Mouse (Mus musculus): Measurements from ENCODE around the gene Foxd3. TPM values are rescaled to one million over a fixed set of nuclear protein-coding genes. Genes with fewer than 3 reads are reported as not detected.
"Not testable (repeated sequence)": the region's sequence is repeated elsewhere in the genome, so short reads cannot be mapped to it uniquely, and the experiment has no call there.

Foxd3 gene
- polyA plus RNA-seq, 1 experiment from 2014 or later = 0.05 TPM

GRCm38 (mm10) chr4:99636711-99637110, 19.4 kb upstream of the Foxd3 start:
- no peak for TF ChIP-seq CTCF (IDR thresholded peaks at IDR 0.05; ENCODE audit: low read depth)
- Histone ChIP-seq H3K36me3 (ENCODE audit: insufficient read depth, low read length) (no peaks in the 10 kb centered on the region), H3K4me3 (replicated peaks; ENCODE audit: low read depth, low read length) (no peak overlapping the region), H3K27ac (no peak overlapping the region), H3K4me1 (replicated peaks; ENCODE audit: insufficient read depth, low read length) (no peaks in the 10 kb centered on the region), H3K9ac (ENCODE audit: low read depth, low read length) (no peak overlapping the region), H3K9me3 (replicated peaks; ENCODE audit: low read length) (no peaks in the 10 kb centered on the region), H3K27me3 (ENCODE audit: insufficient read depth, low read length) (no peaks in the 10 kb centered on the region), H3K4me2 (ENCODE audit: low read length) (no peak overlapping the region)
- WGBS = 68% methylated on average over 4 of the region's 4 CpGs
- ATAC-seq (replicated peaks; ENCODE audit: low FRiP score, low read depth) (no peak), DNase-seq (ENCODE audit: low spot score) (no peak)

- not testable (repeated sequence) for H3K4me1 ChIP-seq (replicated peaks; ENCODE audit: insufficient read depth, low read length); ATAC-seq (replicated peaks; ENCODE audit: low FRiP score, low read depth); H3K9me3 ChIP-seq (replicated peaks; ENCODE audit: low read length); H3K4me2 ChIP-seq (ENCODE audit: low read length); H3K36me3 ChIP-seq (ENCODE audit: insufficient read depth, low read length); H3K27ac ChIP-seq; H3K9ac ChIP-seq (ENCODE audit: low read depth, low read length); H3K27me3 ChIP-seq (ENCODE audit: insufficient read depth, low read length); H3K4me3 ChIP-seq (replicated peaks; ENCODE audit: low read depth, low read length); DNase-seq (ENCODE audit: low spot score)
- WGBS = 97% methylated on average over 5 of the region's 5 CpGs
These were observed 15.5 kb upstream of the Foxd3 start for GRCm38 (mm10) chr4:99640619-99641018.

- DNase-seq (ENCODE audit: low spot score) (no peak), ATAC-seq (replicated peaks; ENCODE audit: low FRiP score, low read depth) (no peak)
- WGBS = 35% methylated on average over 3 of the region's 3 CpGs
These were observed 14.2 kb upstream of the Foxd3 start for GRCm38 (mm10) chr4:99641920-99642319.

GRCm38 (mm10) chr4:99645560-99645959, 10.5 kb upstream of the Foxd3 start:
- DNase-seq (ENCODE audit: low spot score) (no peak), ATAC-seq (replicated peaks; ENCODE audit: low FRiP score, low read depth) (no peak)
- H3K9ac ChIP-seq (ENCODE audit: low read depth, low read length) = no peak overlapping the region
- WGBS = 91% methylated on average over 4 of the region's 4 CpGs
- no peaks in the 10 kb centered on the region for H3K9me3 ChIP-seq (replicated peaks; ENCODE audit: low read length)
- peaks cover 30% of the 10 kb centered on the region for H3K27me3 ChIP-seq (ENCODE audit: insufficient read depth, low read length)
- H3K4me1 ChIP-seq (replicated peaks; ENCODE audit: insufficient read depth, low read length) = no peaks in the 10 kb centered on the region
- H3K4me2 ChIP-seq (ENCODE audit: low read length) = no peak overlapping the region
- no peak for TF ChIP-seq CTCF (IDR thresholded peaks at IDR 0.05; ENCODE audit: low read depth)
- no peak overlapping the region for H3K27ac ChIP-seq
- no peak overlapping the region for H3K4me3 ChIP-seq (replicated peaks; ENCODE audit: low read depth, low read length)
- H3K36me3 ChIP-seq (ENCODE audit: insufficient read depth, low read length) = no peaks in the 10 kb centered on the region

More at GRCm38 (mm10) chr4:99641920-99642319, 14.2 kb upstream of the Foxd3 start:
- TF ChIP-seq CTCF (IDR thresholded peaks at IDR 0.05; ENCODE audit: low read depth) = no peak
- no peak overlapping the region for H3K4me3 ChIP-seq (replicated peaks; ENCODE audit: low read depth, low read length)
- H3K4me1 ChIP-seq (replicated peaks; ENCODE audit: insufficient read depth, low read length) = no peaks in the 10 kb centered on the region
- no peak overlapping the region for H3K27ac ChIP-seq
- H3K9ac ChIP-seq (ENCODE audit: low read depth, low read length) = no peak overlapping the region
- no peaks in the 10 kb centered on the region for H3K27me3 ChIP-seq (ENCODE audit: insufficient read depth, low read length)
- H3K9me3 ChIP-seq (replicated peaks; ENCODE audit: low read length) = no peaks in the 10 kb centered on the region
- no peak overlapping the region for H3K4me2 ChIP-seq (ENCODE audit: low read length)
- H3K36me3 ChIP-seq (ENCODE audit: insufficient read depth, low read length) = no peaks in the 10 kb centered on the region

- H3K4me2 ChIP-seq (ENCODE audit: low read length) = no peak overlapping the region
- ATAC-seq (replicated peaks; ENCODE audit: low FRiP score, low read depth) (no peak), DNase-seq (ENCODE audit: low spot score) (no peak)
- peak; percentile 47 for TF ChIP-seq CTCF (IDR thresholded peaks at IDR 0.05; ENCODE audit: low read depth)
- no peak overlapping the region for H3K27ac ChIP-seq
- no peaks in the 10 kb centered on the region for H3K9me3 ChIP-seq (replicated peaks; ENCODE audit: low read length)
- no peak overlapping the region for H3K9ac ChIP-seq (ENCODE audit: low read depth, low read length)
- H3K4me1 ChIP-seq (replicated peaks; ENCODE audit: insufficient read depth, low read length) = no peaks in the 10 kb centered on the region
- H3K27me3 ChIP-seq (ENCODE audit: insufficient read depth, low read length) = peaks cover 75% of the 10 kb centered on the region
- H3K4me3 ChIP-seq (replicated peaks; ENCODE audit: low read depth, low read length) = no peak overlapping the region
- H3K36me3 ChIP-seq (ENCODE audit: insufficient read depth, low read length) = no peaks in the 10 kb centered on the region
- WGBS = 3% methylated on average over 44 of the region's 44 CpGs
These were observed 5.8 kb upstream of the Foxd3 start for GRCm38 (mm10) chr4:99650088-99650944.

- peak overlapping the region; percentile 19; the same call in 1 of the 2 replicates for H3K4me2 ChIP-seq (ENCODE audit: low read length)
- H3K36me3 ChIP-seq (ENCODE audit: insufficient read depth, low read length) = no peaks in the 10 kb centered on the region
- H3K4me3 ChIP-seq (replicated peaks; ENCODE audit: low read depth, low read length) = peak overlapping the region; percentile 12
- TF ChIP-seq CTCF (IDR thresholded peaks at IDR 0.05; ENCODE audit: low read depth) = no peak
- peaks cover 83% of the 10 kb centered on the region for H3K27me3 ChIP-seq (ENCODE audit: insufficient read depth, low read length)
- 3% methylated on average over 59 of the region's 59 CpGs for WGBS
- no peak overlapping the region for H3K9ac ChIP-seq (ENCODE audit: low read depth, low read length)
- H3K27ac ChIP-seq = no peak overlapping the region
- DNase-seq (ENCODE audit: low spot score) (no peak), ATAC-seq (replicated peaks; ENCODE audit: low FRiP score, low read depth) (no peak)
- H3K9me3 ChIP-seq (replicated peaks; ENCODE audit: low read length) = no peaks in the 10 kb centered on the region
- peaks cover 4% of the 10 kb centered on the region; the same call in 1 of the 2 replicates for H3K4me1 ChIP-seq (replicated peaks; ENCODE audit: insufficient read depth, low read length)
These were observed 5.0 kb upstream of the Foxd3 start for GRCm38 (mm10) chr4:99650945-99651690.
